10 mouse cellular contexts compared by ENCODE assay signal in genomic region chr11:120268195-120268967, GRCm38 (mm10). TPM values are rescaled to one million over a fixed set of nuclear protein-coding genes. Genes with fewer than 3 reads are reported as not detected.
DNase-seq lines count a peak whose midpoint lies in the region; ATAC-seq and TF ChIP-seq lines count a peak whose summit lies in the region.
"Had no signal": no experiment of that assay in that cellular context is flagged by ENCODE, and none has a peak within 500 bp of the region (broad histone marks: within the 10 kb centered on the region; RNA-seq: fewer than 3 reads in every experiment).

No protein-coding gene starts in this region.

- H3K9ac ChIP-seq in hindbrain, embryonic 14.5 days: no peak overlapping the region
- H3K9ac ChIP-seq in MEL (ENCODE audit: control insufficient read depth, low read depth, low read length, poor library complexity, severe bottlenecking): no peak overlapping the region
- no peak overlapping the region for H3K9ac ChIP-seq in hindbrain, embryonic 15.5 days
- no peak overlapping the region for H3K9ac ChIP-seq in liver, embryonic 11.5 days (ENCODE audit: low read depth, low read length)

- peaks cover 98% of the 10 kb centered on the region for H3K36me3 ChIP-seq in hindbrain, embryonic 10.5 days
- peaks cover 54% of the 10 kb centered on the region for H3K36me3 ChIP-seq in hindbrain, embryonic 14.5 days (replicated peaks; ENCODE audit: control insufficient read depth, insufficient read depth)
- H3K36me3 ChIP-seq in MEL (ENCODE audit: control insufficient read depth in 1 of 2, insufficient read depth in 2 of 2, low read length in 2 of 2): peaks cover 0 to 3% of the 10 kb centered on the region in 2 experiments; a peak in 1 of 4 replicates
- H3K36me3 ChIP-seq in hindbrain, embryonic 15.5 days: peaks cover 20% of the 10 kb centered on the region
- peaks cover 13% of the 10 kb centered on the region for H3K36me3 ChIP-seq in liver, embryonic 11.5 days (ENCODE audit: control insufficient read depth, insufficient read depth, low read length)

- no peaks in the 10 kb centered on the region for H3K79me2 ChIP-seq in MEL (ENCODE audit: control insufficient read depth, insufficient read depth, low read length, poor library complexity)

- H3K4me2 ChIP-seq in hindbrain, embryonic 14.5 days (replicated peaks): no peak overlapping the region
- H3K4me2 ChIP-seq in hindbrain, embryonic 15.5 days: no peak overlapping the region
- no peak overlapping the region for H3K4me2 ChIP-seq in liver, embryonic 11.5 days

- ATAC-seq in hindbrain, embryonic 14.5 days (ENCODE audit: low FRiP score): no peak
- peak; percentile 6; the same call in 1 of the 2 replicates for ATAC-seq in hindbrain, embryonic 15.5 days (ENCODE audit: low FRiP score, low read depth)
- no peak for ATAC-seq in liver, embryonic 11.5 days (replicated peaks; ENCODE audit: low FRiP score)

- peaks cover 80% of the 10 kb centered on the region for H3K4me1 ChIP-seq in hindbrain, embryonic 10.5 days (replicated peaks)
- peaks cover 40% of the 10 kb centered on the region for H3K4me1 ChIP-seq in hindbrain, embryonic 14.5 days (replicated peaks; ENCODE audit: control insufficient read depth, insufficient read depth, low read length)
- peaks cover 0 to 9% of the 10 kb centered on the region in 2 experiments; a peak in 2 of 4 replicates for H3K4me1 ChIP-seq in MEL (ENCODE audit: control insufficient read depth in 1 of 2, insufficient read depth in 2 of 2, low read length in 2 of 2)
- H3K4me1 ChIP-seq in hindbrain, embryonic 15.5 days (replicated peaks): peaks cover 47% of the 10 kb centered on the region
- H3K4me1 ChIP-seq in liver, embryonic 11.5 days (replicated peaks; ENCODE audit: control insufficient read depth, insufficient read depth, low read length): peaks cover 13% of the 10 kb centered on the region

- 82% methylated on average over 10 of the region's 10 CpGs for WGBS in hindbrain, embryonic 10.5 days
- WGBS in hindbrain, embryonic 14.5 days: 47% methylated on average over 10 of the region's 10 CpGs
- 48% methylated on average over 10 of the region's 10 CpGs for WGBS in hindbrain, embryonic 15.5 days
- WGBS in liver, embryonic 11.5 days: 80% methylated on average over 10 of the region's 10 CpGs

- TF ChIP-seq POLR2A in MEL (IDR thresholded peaks at IDR 0.05; ENCODE audit: control insufficient read depth in 1 of 2, insufficient read depth in 1 of 2, low read depth in 1 of 2, low read length in 2 of 2, poor library complexity in 1 of 2): no peak

- TF ChIP-seq RAD21 in MEL (IDR thresholded peaks at IDR 0.05; ENCODE audit: low read depth, low read length): no peak; the same call in 1 of the 2 replicates

- TF ChIP-seq CTCF in MEL (IDR thresholded peaks at IDR 0.05 in 2 of 3, conservative IDR thresholded peaks at IDR 0.05 in 1 of 3; ENCODE audit: control insufficient read depth in 1 of 3, insufficient read depth in 1 of 3, low read depth in 2 of 3, low read length in 3 of 3, poor library complexity in 1 of 3, severe bottlenecking in 1 of 3): peak in 1 of 3 experiments; percentile 28; a peak in 2 of 6 replicates

- H3K27ac ChIP-seq in hindbrain, embryonic 10.5 days: peak overlapping the region; percentile 62; the same call in 1 of the 2 replicates
- H3K27ac ChIP-seq in hindbrain, embryonic 14.5 days: no peak overlapping the region; the same call in 1 of the 2 replicates
- no peak overlapping the region for H3K27ac ChIP-seq in MEL (ENCODE audit: control insufficient read depth, low read depth, low read length)
- 0 out of 2 replicates have a peak overlapping the region, but pooled peaks have one; percentile 42 for H3K27ac ChIP-seq in hindbrain, embryonic 15.5 days (replicated peaks)
- no peak overlapping the region for H3K27ac ChIP-seq in liver, embryonic 11.5 days (ENCODE audit: low read depth, low read length)

- H3K4me3 ChIP-seq in hindbrain, embryonic 10.5 days: no peak overlapping the region
- no peak overlapping the region for H3K4me3 ChIP-seq in hindbrain, embryonic 14.5 days (replicated peaks; ENCODE audit: low read length)
- H3K4me3 ChIP-seq in MEL (ENCODE audit: control insufficient read depth in 1 of 2, insufficient read depth in 1 of 2, low read depth in 2 of 2, low read length in 2 of 2): no peak overlapping the region
- H3K4me3 ChIP-seq in hindbrain, embryonic 15.5 days: no peak overlapping the region
- no peak overlapping the region for H3K4me3 ChIP-seq in liver, embryonic 11.5 days (ENCODE audit: low read depth, low read length)
- H3K4me3 ChIP-seq: gastrocnemius, adult 2 months had no signal

- DNase-seq in hindbrain, embryonic 10.5 days (ENCODE audit: low spot score): no peak
- no peak for DNase-seq in hindbrain, embryonic 14.5 days (ENCODE audit: low spot score)
- peak; percentile 18 for DNase-seq in MEL (ENCODE audit: low read depth, low spot score)
- DNase-seq in naive thymus-derived CD4-positive, alpha-beta T cell, adult 2 months (ENCODE audit: low read depth): peak; percentile 20
- DNase-seq in kidney, postnatal 36 days: no peak
- no peak for DNase-seq in kidney, adult 18-20 months
- no peak for DNase-seq in liver, embryonic 11.5 days (ENCODE audit: low spot score)
- DNase-seq: gastrocnemius, adult 2 months; lung, postnatal 10 days had no signal

- TF ChIP-seq EP300 in MEL (IDR thresholded peaks at IDR 0.05; ENCODE audit: low read depth in 1 of 2, low read length in 2 of 2): no peak

- H3K9me3 ChIP-seq in hindbrain, embryonic 10.5 days: no peaks in the 10 kb centered on the region
- H3K9me3 ChIP-seq in hindbrain, embryonic 14.5 days (ENCODE audit: control insufficient read depth, low read length): no peaks in the 10 kb centered on the region
- H3K9me3 ChIP-seq in MEL (replicated peaks; ENCODE audit: insufficient read depth, low read length): no peaks in the 10 kb centered on the region
- no peaks in the 10 kb centered on the region for H3K9me3 ChIP-seq in hindbrain, embryonic 15.5 days
- no peaks in the 10 kb centered on the region for H3K9me3 ChIP-seq in liver, embryonic 11.5 days (ENCODE audit: control insufficient read depth, low read length)

- no peaks in the 10 kb centered on the region for H3K27me3 ChIP-seq in hindbrain, embryonic 10.5 days (ENCODE audit: insufficient read depth, poor library complexity, severe bottlenecking)
- H3K27me3 ChIP-seq in hindbrain, embryonic 14.5 days (ENCODE audit: control insufficient read depth, insufficient read depth, low read length): no peaks in the 10 kb centered on the region
- H3K27me3 ChIP-seq in MEL (ENCODE audit: control insufficient read depth in 1 of 2, insufficient read depth in 2 of 2, low read length in 2 of 2): no peaks in the 10 kb centered on the region
- H3K27me3 ChIP-seq in hindbrain, embryonic 15.5 days: no peaks in the 10 kb centered on the region
- H3K27me3 ChIP-seq in liver, embryonic 11.5 days (replicated peaks; ENCODE audit: control insufficient read depth, insufficient read depth, low read length): no peaks in the 10 kb centered on the region

TF ChIP-seq in MEL, 35 proteins besides CTCF, POLR2A, EP300 and RAD21:
- TF ChIP-seq ETS1 (IDR thresholded peaks at IDR 0.05; ENCODE audit: low read depth, low read length) (no peak), MXI1 (IDR thresholded peaks at IDR 0.05; ENCODE audit: low read depth, low read length) (no peak)

RNA-seq across cellular contexts. Expression of gene Bahcc1, which starts 35.6 kb away (rescaled TPM):
- 17.0 and 18.8 TPM in 2 replicates for polyA plus RNA-seq in hindbrain, embryonic 10.5 days (2016; fragmentation: Nextera tagmentation; extraction: Ambion mirVana)
- polyA plus RNA-seq in hindbrain, embryonic 14.5 days (2014; fragmentation: Nextera tagmentation; extraction: Ambion mirVana): 15.9 and 16.3 TPM in 2 replicates
- 0.03 and 0.04 TPM in 2 replicates for total RNA-seq in MEL (2012; rRNA removed)
- under 1 TPM in 1 of 2 experiments, not detected in 1; 0.26 TPM for polyA plus RNA-seq in MEL (2012; ENCODE audit: insufficient read depth in 1 of 2, insufficient read length in 2 of 2, low read depth in 1 of 2, low replicate concordance in 2 of 2, missing spikeins in 1 of 2)
- 11.5 and 12.5 TPM in 2 replicates for polyA plus RNA-seq in hindbrain, embryonic 15.5 days (2015; fragmentation: Nextera tagmentation; extraction: Ambion mirVana)
- 6.7 and 8.8 TPM in 2 replicates for polyA plus RNA-seq in liver, embryonic 11.5 days (2014; fragmentation: Nextera tagmentation; extraction: Ambion mirVana)

Comparison
In these comparisons a context has a peak if more than half of its experiments do, and no peak if none do; other contexts are left out.
1. H3K27ac ChIP-seq: peak in hindbrain, embryonic 10.5 days (single experiment) and hindbrain, embryonic 15.5 days (single experiment); none in hindbrain, embryonic 14.5 days (single experiment), MEL (single experiment) and liver, embryonic 11.5 days (single experiment).
2. DNase-seq: peak in MEL (single experiment) and naive thymus-derived CD4-positive, alpha-beta T cell, adult 2 months (single experiment); none in hindbrain, embryonic 10.5 days (single experiment), hindbrain, embryonic 14.5 days (single experiment), kidney, postnatal 36 days (0 of 2), kidney, adult 18-20 months (single experiment) and liver, embryonic 11.5 days (single experiment).